Mouse (Mus musculus) left cerebral cortex, postnatal 10 days (tissue): ENCODE results near the gene Met. TPM values are rescaled to one million over a fixed set of nuclear protein-coding genes. Genes with fewer than 3 reads are reported as not detected.

ENCODE experiments used
- DNase-seq, 2 experiments: peaks; one replicate each; pipeline ENCODE4 v3.0.0; 2021 to 2022; ENCODE audit warnings: low spot score in 2 of 2, mixed read lengths in 1 of 2; ENCODE audit errors: extremely low spot score in 1 of 2
- intact Hi-C: fragments of 180-260 bp; cut with DNase I; formaldehyde crosslinking; loops from one replicate; pipeline ENCODE4 v1.15.1; 2025
- total RNA-seq, 2 experiments: library from RNA; stranded (reverse); gene quantifications; 2 replicates each; pipeline ENCODE4 v1.2.3; 2021

Gene Met
- total RNA-seq, 2 experiments from 2014 or later, result 61.3 to 69.8 TPM

DNA sequence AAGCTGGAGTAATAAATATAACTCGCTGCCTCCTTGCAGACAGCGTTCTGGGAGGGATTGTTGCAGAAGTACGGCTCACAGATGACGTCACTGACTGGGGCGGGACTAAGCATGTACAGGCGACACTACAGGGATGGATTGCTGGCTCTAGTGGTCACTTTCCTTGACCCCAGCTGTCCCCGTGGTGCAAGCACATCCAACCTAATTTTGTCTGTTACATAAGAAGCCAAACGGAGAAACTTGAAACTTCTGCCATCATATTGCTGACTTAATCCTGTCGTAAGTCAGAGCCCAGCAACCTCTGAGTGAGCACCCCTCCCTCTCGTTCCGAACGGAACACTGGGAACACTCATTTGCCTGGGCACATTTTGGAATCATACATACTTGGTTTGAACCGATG, 120.4 kb downstream of the Met start:
- intact Hi-C loops, result no loop called here
- DNase-seq, result peak; percentile 41 to 76

DNA sequence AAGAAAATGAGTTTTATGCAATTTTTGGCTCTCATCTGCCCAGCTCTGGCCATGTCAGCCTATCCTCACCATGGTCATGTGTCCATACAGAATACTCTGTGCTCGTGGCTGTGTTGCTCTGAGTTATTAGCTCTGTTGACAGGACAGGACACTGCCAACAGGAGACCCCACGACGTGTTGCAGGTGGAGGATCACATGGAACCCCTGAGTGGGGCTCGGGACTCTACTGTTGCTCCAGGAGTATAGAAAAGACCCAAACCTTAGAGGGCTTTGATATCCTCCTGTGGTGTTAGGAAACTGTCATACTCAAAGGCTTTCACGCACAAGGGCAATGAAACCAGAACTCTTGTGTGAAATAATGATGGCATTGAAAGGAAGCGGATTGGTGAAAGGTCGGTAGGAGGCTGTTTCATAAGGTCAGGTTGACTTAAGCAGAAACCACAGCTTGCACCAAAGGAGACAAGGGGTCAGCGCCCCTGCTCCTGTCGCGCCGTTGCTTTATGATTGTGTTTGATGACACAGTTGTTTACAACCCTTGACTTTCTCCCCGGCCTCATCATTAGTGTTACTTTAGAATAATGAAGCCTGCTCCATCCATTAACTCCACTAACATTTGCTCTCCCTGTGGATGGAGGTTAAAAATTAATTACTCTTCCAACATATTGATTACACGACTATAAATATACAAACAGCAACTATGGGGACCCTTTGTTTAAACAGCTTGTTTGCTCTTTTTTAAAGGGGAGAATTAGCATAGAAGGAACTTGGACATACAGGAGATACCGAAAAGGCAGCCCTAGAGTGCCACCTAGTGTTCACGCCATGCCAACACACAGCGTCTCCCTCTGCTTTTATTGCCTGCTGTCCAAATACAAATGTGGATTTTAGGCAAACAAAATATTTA, 125.7 kb downstream of the Met start:
- intact Hi-C loops, result loop anchor here (2.0 to 5.0 kb wide), 4 partner anchors 127 to 562 kb away; partner anchors contain the start of gene Met
- DNase-seq, result peak; percentile 76 to 85

DNA sequence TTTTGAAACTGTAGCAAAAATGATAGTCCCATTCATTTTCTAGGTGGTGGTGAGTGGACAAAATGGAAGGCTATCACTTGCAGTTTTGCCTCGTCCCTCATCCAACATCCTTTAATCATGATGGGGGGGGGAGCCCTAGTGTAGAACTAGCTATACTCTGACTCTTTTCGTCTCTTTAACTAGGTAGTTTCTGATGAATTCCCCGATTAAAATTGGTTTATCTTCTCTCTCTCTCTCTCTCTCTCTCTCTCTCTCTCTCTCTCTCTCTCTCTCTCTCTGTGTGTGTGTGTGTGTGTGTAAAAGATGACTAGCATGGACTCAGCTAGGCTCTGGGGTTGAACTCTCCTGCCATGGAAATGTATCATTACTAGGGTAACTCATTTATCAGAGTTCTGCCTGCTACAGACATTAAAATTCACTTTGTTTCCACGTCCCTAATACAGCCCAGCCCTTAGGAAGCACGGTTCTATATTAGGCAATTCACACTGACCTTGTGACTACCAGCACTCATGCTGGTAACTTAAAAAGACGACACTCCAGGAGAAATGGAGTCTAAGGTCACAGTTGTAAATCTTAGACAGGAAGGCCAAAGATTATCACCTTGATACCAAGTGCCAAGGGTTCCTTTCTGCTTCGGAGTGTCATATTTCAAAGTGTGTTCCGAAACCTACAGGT, 126.5 kb downstream of the Met start:
- intact Hi-C loops, result loop anchor here (2.0 to 5.0 kb wide), 4 partner anchors 128 to 563 kb away; partner anchors contain the start of gene Met
- DNase-seq, result no peak

DNA sequence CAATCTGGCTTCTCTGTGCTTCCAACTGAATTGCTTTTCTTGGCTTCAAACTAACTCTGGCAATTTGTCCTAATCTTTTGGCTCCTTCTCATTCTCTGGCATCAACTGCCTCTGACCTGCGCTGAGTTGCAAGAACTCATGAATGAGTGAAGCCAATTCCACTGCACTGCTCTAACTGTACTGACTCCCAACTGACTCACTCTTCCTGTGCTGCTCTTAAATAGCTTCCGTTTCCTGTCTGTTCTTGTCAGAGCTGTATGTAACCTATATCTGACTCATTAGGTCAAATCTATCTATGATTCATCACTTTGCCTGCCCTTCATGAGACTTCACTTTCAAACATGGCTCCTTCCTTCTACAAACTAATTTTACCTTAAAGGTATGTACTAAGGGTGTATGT, 130.4 kb downstream of the Met start:
- no peak for DNase-seq
- intact Hi-C loops, result no loop called here

DNA sequence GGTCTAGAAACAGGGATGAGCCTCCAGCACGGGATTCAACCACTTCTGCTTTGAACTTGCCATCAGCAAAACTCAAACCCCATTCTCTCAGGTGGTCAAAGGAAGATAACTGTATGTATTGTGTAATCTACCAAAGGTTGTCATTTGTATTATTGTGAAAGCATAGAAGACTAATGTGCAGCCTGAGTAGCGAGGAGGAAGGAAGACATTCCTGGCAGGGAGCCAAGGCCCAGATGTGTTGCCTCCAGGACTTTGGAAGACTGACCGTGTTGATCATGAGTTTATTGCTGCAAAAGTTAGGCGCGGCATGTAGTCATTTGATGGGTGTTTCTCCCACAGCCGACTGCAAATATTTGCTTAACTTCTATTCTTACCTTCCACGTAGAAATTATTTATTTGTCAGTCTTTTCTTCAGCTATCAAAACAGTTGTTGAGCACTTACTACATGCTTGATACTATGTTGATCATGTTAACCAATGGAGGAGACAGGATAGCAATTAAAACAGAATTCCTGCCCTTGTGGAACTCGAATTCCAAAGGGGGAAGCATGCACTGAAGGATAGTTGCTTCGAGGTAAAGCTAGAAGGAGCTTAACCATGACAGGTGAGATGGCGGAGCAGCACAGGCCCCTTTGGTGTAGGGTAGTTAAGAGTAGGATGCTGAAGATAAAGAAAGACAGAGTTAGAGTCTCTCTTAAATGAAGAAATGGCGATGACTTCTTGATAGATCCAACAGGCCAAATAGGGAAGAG, 132.3 kb downstream of the Met start:
- peak in 1 of 2 experiments; percentile 47 for DNase-seq
- intact Hi-C loops, result no loop called here

DNA sequence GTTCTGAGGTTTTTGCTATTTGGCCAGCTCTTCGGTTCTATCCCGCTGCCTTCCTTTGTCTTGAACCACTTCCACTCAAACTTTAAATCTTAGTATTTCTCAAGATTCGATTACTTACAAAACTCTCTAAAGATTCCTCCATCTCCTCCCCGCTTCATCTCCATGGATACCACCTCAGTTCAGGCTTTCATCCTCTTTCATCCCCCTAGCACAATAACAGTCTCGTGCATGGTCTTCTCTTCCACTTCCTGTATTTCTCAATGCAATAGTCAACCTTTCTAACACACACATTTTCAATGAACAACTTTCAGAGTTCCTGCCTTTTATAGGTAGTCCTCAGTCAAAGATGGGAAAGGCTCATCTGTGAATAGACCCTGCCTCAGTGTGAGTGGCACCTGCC, 135.8 kb downstream of the Met start:
- DNase-seq, result no peak
- intact Hi-C loops, result no loop called here

DNA sequence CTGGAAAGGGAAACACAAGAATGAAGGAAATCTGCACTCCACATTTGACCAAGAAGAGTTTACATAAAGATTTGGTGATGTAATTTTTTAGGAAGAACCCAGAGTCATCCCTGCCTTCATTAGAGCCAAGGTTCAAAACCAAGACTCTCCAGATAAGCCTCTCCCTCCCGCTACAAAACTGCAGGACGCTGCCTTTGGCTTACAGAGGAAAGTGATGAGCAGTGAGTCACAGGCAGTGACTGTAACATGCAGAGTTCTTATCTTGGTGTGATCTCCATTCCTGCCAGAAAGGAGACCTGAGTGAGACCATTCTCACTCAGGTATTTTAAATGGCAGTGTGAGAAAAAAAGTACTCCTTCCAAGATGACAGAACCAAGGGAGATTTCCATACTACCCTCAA, 137.9 kb downstream of the Met start:
- intact Hi-C loops, result no loop called here
- no peak for DNase-seq

DNA sequence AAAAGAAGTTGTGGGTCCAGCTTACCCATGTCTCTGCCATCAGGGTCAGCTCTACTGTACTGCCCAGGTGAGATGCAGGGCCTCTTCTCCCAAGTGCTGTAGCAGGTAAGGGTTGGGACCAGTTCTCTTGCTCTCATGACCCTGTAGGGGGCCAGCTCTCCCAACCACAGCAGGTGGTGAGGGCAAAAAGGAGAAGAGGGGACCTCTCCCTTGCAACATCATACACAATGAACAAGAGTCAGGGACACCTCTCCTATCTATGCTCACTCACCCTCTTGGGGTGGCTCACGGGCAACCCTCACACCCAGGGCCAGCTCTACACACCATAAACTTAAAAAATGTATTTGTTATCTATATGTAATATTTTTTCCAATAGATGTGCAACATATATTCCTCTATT, 143.3 kb downstream of the Met start:
- intact Hi-C loops, result no loop called here
- no peak for DNase-seq

DNA sequence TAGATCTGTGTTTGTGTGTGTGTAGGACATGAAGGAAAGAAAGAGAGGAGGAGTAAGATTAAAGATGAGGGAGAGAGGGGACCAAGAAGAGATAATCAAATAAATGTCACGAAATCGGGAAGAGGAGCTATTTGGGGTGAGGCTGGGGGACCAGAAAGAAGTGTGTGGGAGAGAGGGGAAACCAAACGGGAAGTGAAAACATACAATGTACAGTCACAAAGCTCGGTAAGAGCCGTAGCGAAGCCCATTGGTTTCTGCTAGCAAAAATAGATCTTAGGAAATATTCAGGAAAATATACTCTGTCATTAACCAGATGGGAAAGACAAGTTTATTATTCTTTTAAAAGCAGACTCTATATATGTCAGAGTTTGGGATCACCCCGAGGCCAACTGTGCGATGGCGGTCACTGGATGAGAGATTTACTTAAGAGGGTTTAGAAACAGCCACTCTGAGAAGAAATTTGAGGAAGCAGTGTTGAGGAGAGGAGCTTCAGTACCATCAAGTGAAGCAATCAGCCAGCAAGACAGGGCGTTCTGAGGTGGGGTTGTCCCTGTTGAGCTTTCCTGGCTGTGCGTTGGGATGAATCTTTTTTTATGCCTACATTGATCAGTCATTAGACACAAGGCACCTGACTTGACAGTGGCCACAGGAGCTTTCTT, 147.9 kb downstream of the Met start:
- DNase-seq, result no peak
- intact Hi-C loops, result no loop called here

DNA sequence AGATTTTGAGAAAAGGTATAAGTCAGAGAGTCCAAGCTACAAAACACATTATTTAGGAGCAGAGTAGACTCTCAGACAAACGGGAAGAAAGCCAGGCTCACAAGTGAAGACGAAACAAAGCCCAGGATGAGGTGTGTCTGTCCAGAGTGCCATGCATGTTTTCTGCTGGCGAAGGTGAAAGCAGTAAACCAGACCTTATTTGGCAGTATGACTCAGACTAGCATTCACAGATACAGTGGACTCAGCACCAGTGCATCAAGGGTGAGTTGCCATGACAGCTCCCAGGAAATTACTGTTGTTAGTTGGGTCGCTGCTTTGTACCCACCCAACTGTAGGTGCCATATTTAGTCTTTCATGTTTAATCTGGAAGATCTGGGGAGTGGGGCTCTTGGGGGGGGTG, 149.1 kb downstream of the Met start:
- intact Hi-C loops, result no loop called here
- no peak for DNase-seq

DNA sequence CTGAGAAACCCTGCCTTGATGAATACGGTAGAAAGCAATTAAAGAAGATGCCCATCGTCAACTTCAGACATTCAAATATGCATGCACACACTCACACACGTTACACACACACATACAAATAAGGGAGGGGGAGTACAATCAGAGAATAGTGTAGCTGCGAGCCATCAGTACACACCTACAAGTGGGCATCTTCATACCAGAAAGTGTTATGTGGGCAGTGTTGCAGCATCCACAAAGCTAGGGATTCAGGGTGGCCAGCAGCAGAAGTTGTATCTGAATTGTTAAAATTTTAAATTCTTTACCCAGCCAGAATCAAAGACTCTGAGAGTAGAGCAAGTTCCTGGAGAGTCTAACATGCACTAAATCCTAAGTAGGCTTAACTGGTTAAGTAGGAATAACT, 157.2 kb downstream of the Met start:
- DNase-seq, result no peak
- intact Hi-C loops, result no loop called here

DNA sequence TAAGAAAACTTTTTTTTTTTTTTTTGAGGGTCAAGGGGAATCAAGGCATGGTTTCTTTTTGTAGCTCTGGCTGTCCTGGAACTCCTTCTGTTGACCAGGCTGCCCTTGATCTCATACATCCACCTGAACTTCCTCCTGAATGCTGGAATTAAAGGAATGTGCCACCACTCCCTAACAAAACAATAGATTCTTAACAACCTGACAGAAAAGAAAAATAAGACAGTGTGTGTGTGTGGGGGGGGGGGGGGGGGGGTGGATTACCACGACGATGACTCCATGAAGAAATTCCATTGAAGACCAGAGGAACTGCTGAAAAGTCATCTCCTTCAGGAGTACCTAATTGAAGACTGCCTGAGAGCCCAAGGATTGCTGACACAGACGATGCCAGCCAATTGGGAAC, 157.8 kb downstream of the Met start:
- no peak for DNase-seq

More for the DNA sequence above, 157.8 kb downstream of the Met start:
- intact Hi-C loops, result no loop called here

Other genes starting within 250 kb of the Met start
- 10 to 100 TPM; 31.6 to 32.7 TPM for gene Cav2, start 182.6 kb upstream of the Met start, total RNA-seq
- 10 to 100 TPM; 25.7 to 26.7 TPM for gene Cav1, start 157.5 kb upstream of the Met start, total RNA-seq
- gene Capza2, start 172.4 kb downstream of the Met start, total RNA-seq, result 100 to 1,000 TPM; 265 to 274 TPM
- 10 to 100 TPM; 41.1 to 46.5 TPM for gene St7, start 229.1 kb downstream of the Met start, total RNA-seq